In the genomic region with DNA sequence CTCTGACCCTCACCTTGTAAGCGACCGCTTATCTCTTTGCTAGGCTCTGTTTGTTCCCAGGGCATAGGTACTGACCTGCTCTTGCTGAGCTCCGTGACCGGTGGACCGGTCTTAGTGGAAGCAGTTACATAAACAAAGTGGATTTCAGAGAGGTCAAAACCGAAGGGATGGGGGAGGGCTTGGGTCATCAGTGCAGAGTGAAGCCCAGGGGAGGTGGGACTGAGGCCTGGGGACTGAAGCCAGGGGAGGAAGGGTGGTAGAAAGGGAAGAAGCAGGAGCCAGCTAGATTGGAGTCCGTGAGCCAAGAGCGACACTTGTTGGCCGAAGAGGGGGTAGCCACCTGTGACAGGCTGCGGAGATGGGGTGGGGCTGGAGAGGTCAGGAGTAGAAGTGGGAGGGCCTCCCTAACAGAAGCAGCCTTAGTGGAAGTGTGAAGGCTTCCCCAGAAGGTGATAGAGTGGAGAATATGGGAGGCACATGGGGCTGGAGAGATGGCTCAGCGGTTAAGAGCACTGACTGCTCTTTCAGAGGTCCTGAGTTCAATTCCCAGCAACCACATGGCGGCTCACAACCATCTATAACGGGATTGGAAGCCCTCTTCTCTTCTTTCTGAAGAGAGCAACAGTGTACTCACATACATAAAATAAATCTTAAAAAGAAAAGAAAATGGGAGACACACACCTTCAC, we compare ENCODE assay signal across 8 mouse cellular contexts. TPM values are rescaled to one million over a fixed set of nuclear protein-coding genes. Genes with fewer than 3 reads are reported as not detected.
DNase-seq lines count a peak whose midpoint lies in the region; ATAC-seq and TF ChIP-seq lines count a peak whose summit lies in the region.
"Had no signal": no experiment of that assay in that cellular context is flagged by ENCODE, and none has a peak within 500 bp of the region (broad histone marks: within the 10 kb centered on the region; RNA-seq: fewer than 3 reads in every experiment).

No protein-coding gene starts in this region.

- H3K36me3 ChIP-seq in limb, embryonic 10.5 days, result no peaks in the 10 kb centered on the region
- no peaks in the 10 kb centered on the region for H3K36me3 ChIP-seq in midbrain, embryonic 12.5 days

- DNase-seq in Patski (ENCODE audit: low read depth, low spot score), result no peak
- DNase-seq in heart, postnatal 36 days, result peak; percentile 61 to 63
- peak; percentile 79 for DNase-seq in limb, embryonic 10.5 days (ENCODE audit: low spot score)
- peak; percentile 41 for DNase-seq in testis, postnatal 14 days (ENCODE audit: low spot score)

- ATAC-seq in CD4-positive, CD25-positive, alpha-beta regulatory T cell, adult 4 months, result peak; percentile 75
- ATAC-seq in Patski, result no peak
- ATAC-seq in erythroblast, adult 5-6 weeks (replicated peaks; ENCODE audit: low FRiP score, poor library complexity, severe bottlenecking), result peak; percentile 91
- peak; percentile 41; the same call in 1 of the 2 replicates for ATAC-seq in midbrain, embryonic 12.5 days (ENCODE audit: low FRiP score, low read depth)

- 29% methylated on average over 13 of the region's 13 CpGs for WGBS in limb, embryonic 10.5 days
- 42% methylated on average over 13 of the region's 13 CpGs for WGBS in midbrain, embryonic 12.5 days

- H3K4me3 ChIP-seq in limb, embryonic 10.5 days, result no peak overlapping the region
- H3K4me3 ChIP-seq in midbrain, embryonic 12.5 days, result no peak overlapping the region

- 0 out of 2 replicates have a peak overlapping the region, but pooled peaks have one; percentile 24 for H3K9ac ChIP-seq in midbrain, embryonic 12.5 days (replicated peaks)

- no peaks in the 10 kb centered on the region for H3K27me3 ChIP-seq in Patski
- no peaks in the 10 kb centered on the region for H3K27me3 ChIP-seq in limb, embryonic 10.5 days (ENCODE audit: low read depth, poor library complexity, severe bottlenecking)
- H3K27me3 ChIP-seq in midbrain, embryonic 12.5 days, result no peaks in the 10 kb centered on the region

- intact Hi-C loops in heart, postnatal 36 days (cut with DNase I), result loop anchor here (5.0 kb wide), 2 partner anchors 246 to 336 kb away; a partner anchor contains a TSS

- CTCF ChIA-PET in Patski (lab: Charles Lee), result interaction anchor here (0.9 to 3.1 kb wide), 7 partner anchors 9 to 142 kb away, joined by 3 to 21 read pairs (median 3); no protein-coding TSS in a partner anchor

- in situ Hi-C loops in Patski (cut with MboI; ENCODE audit: low pct_unique_long_range_greater_than_20kb), result loop anchor here (10.0 kb wide), 1 partner anchor 248 kb away; a partner anchor contains a TSS

- H3K4me1 ChIP-seq in limb, embryonic 10.5 days, result peaks cover 10% of the 10 kb centered on the region; the same call in 1 of the 2 replicates
- H3K4me1 ChIP-seq in midbrain, embryonic 12.5 days, result no peaks in the 10 kb centered on the region

- TF ChIP-seq CTCF in Patski (IDR thresholded peaks at IDR 0.05), result peak; percentile 46

- H3K27ac ChIP-seq in limb, embryonic 10.5 days, result peak overlapping the region; percentile 66; the same call in 1 of the 2 replicates
- H3K27ac ChIP-seq in midbrain, embryonic 12.5 days (replicated peaks), result no peak overlapping the region

- no peak overlapping the region for H3K4me2 ChIP-seq in midbrain, embryonic 12.5 days (replicated peaks)

- POLR2A ChIA-PET in Patski (lab: Charles Lee), result interaction anchor here (1.0 kb wide), 1 partner anchor 142 kb away, joined by 4 read pairs; no protein-coding TSS in a partner anchor

- no peaks in the 10 kb centered on the region for H3K9me3 ChIP-seq in limb, embryonic 10.5 days (replicated peaks)
- no peaks in the 10 kb centered on the region for H3K9me3 ChIP-seq in midbrain, embryonic 12.5 days

RNA-seq across cellular contexts. Expression of a gene that starts 22.6 kb away (rescaled TPM):
- 100 to 1,000 TPM; 484 to 510 TPM for polyA plus RNA-seq in CD4-positive, CD25-positive, alpha-beta regulatory T cell, adult 4 months (2017; shearing (Covaris generic))
- polyA plus RNA-seq in Patski (2021), result 48.0 TPM
- total RNA-seq in erythroblast, adult 5-6 weeks (2015; ENCODE audit: low replicate concordance), result 342 and 357 TPM in 2 replicates
- total RNA-seq in erythroblast, adult 5-6 weeks (2017; ENCODE audit: low replicate concordance), result 725 and 933 TPM in 2 replicates
- 10 to 100 TPM; 22.3 to 36.3 TPM for total RNA-seq in heart, postnatal 36 days (2021)
- polyA plus RNA-seq in limb, embryonic 10.5 days (2016; fragmentation: Nextera tagmentation; extraction: Ambion mirVana), result 27.4 and 31.0 TPM in 2 replicates
- 16.8 and 16.9 TPM in 2 replicates for polyA plus RNA-seq in midbrain, embryonic 12.5 days (2016; fragmentation: Nextera tagmentation; extraction: Ambion mirVana)

RNA-seq across cellular contexts. Expression of a gene that starts 36.3 kb away (rescaled TPM):
- polyA plus RNA-seq in CD4-positive, CD25-positive, alpha-beta regulatory T cell, adult 4 months (2017; shearing (Covaris generic)), result not detected
- polyA plus RNA-seq in Patski (2021), result not detected
- total RNA-seq in erythroblast, adult 5-6 weeks (2015; ENCODE audit: low replicate concordance), result 2.9 TPM in 1 of 2 replicates, not detected in the other
- total RNA-seq in erythroblast, adult 5-6 weeks (2017; ENCODE audit: low replicate concordance), result not detected in 2 replicates
- not detected for total RNA-seq in heart, postnatal 36 days (2021)
- polyA plus RNA-seq in limb, embryonic 10.5 days (2016; fragmentation: Nextera tagmentation; extraction: Ambion mirVana), result not detected in 2 replicates
- polyA plus RNA-seq in midbrain, embryonic 12.5 days (2016; fragmentation: Nextera tagmentation; extraction: Ambion mirVana), result not detected in 2 replicates
- total RNA-seq: left cerebral cortex, postnatal 10 days had no signal

RNA-seq across cellular contexts. Expression of a gene that starts 36.4 kb away (rescaled TPM):
- polyA plus RNA-seq in CD4-positive, CD25-positive, alpha-beta regulatory T cell, adult 4 months (2017; shearing (Covaris generic)), result 10 to 100 TPM in 1 of 2 experiments, 1 to 10 TPM in 1; 9.5 to 11.2 TPM
- polyA plus RNA-seq in Patski (2021), result 21.9 TPM
- total RNA-seq in erythroblast, adult 5-6 weeks (2015; ENCODE audit: low replicate concordance), result 3.7 and 4.4 TPM in 2 replicates
- total RNA-seq in erythroblast, adult 5-6 weeks (2017; ENCODE audit: low replicate concordance), result 0.51 and 1.3 TPM in 2 replicates
- 10 to 100 TPM; 11.9 to 12.5 TPM for total RNA-seq in heart, postnatal 36 days (2021)
- 20.9 and 22.4 TPM in 2 replicates for polyA plus RNA-seq in limb, embryonic 10.5 days (2016; fragmentation: Nextera tagmentation; extraction: Ambion mirVana)
- polyA plus RNA-seq in midbrain, embryonic 12.5 days (2016; fragmentation: Nextera tagmentation; extraction: Ambion mirVana), result 24.1 and 28.0 TPM in 2 replicates

RNA-seq across cellular contexts. Expression of a gene that starts 39.0 kb away (rescaled TPM):
- polyA plus RNA-seq in CD4-positive, CD25-positive, alpha-beta regulatory T cell, adult 4 months (2017; shearing (Covaris generic)), result under 1 TPM in 1 of 2 experiments, not detected in 1; 0.62 TPM
- 0.33 TPM for polyA plus RNA-seq in Patski (2021)
- not detected in 2 replicates for total RNA-seq in erythroblast, adult 5-6 weeks (2015; ENCODE audit: low replicate concordance)
- total RNA-seq in erythroblast, adult 5-6 weeks (2017; ENCODE audit: low replicate concordance), result not detected in 2 replicates
- not detected for total RNA-seq in heart, postnatal 36 days (2021)
- 0.90 and 0.97 TPM in 2 replicates for polyA plus RNA-seq in limb, embryonic 10.5 days (2016; fragmentation: Nextera tagmentation; extraction: Ambion mirVana)
- polyA plus RNA-seq in midbrain, embryonic 12.5 days (2016; fragmentation: Nextera tagmentation; extraction: Ambion mirVana), result 2.0 and 2.1 TPM in 2 replicates
- total RNA-seq: left cerebral cortex, postnatal 10 days had no signal
